Mouse (Mus musculus) forebrain, embryonic 11.5 days (tissue): ENCODE measurements around the gene Mgea5. TPM values are rescaled to one million over a fixed set of nuclear protein-coding genes. Genes with fewer than 3 reads are reported as not detected.

Experiments used
- ATAC-seq: fragments of 200-750 bp; cut with Nextera tagmentation; replicated peaks from 2 replicates; pipeline ENCODE4 v1.8.0; 2017; ENCODE audit warnings: moderate TSS enrichment; ENCODE audit not compliant: low FRiP score
- DNase-seq: peaks from one replicate; pipeline ENCODE4 v3.0.0-alpha.2; 2017; ENCODE audit warnings: low spot score
- H3K27ac ChIP-seq: fragments of 300-500 bp; sonication (generic); 2 replicates; pipeline ENCODE4 v1.5.1; 2014; ENCODE audit warnings: low read depth, low read length
- H3K27me3 ChIP-seq: fragments of 300-500 bp; sonication (generic); 2 replicates; pipeline ENCODE4 v1.6.1; 2014; ENCODE audit warnings: mild to moderate bottlenecking, low read length, mixed read lengths; ENCODE audit not compliant: control insufficient read depth, insufficient read depth
- H3K36me3 ChIP-seq: fragments of 300-500 bp; sonication (generic); 2 replicates; pipeline ENCODE4 v1.6.1; 2014; ENCODE audit warnings: mild to moderate bottlenecking, low read length, moderate library complexity, mixed read lengths; ENCODE audit not compliant: control insufficient read depth, insufficient read depth
- H3K4me1 ChIP-seq: fragments of 300-500 bp; sonication (generic); replicated peaks from 2 replicates; pipeline ENCODE4 v1.6.1; 2014; ENCODE audit warnings: low read length, mixed read lengths; ENCODE audit not compliant: control insufficient read depth, insufficient read depth
- H3K4me2 ChIP-seq: fragments of 300-500 bp; sonication (generic); 2 replicates; pipeline ENCODE4 v1.6.1; 2014; ENCODE audit warnings: low read depth, mild to moderate bottlenecking, low read length, moderate library complexity, mixed read lengths; ENCODE audit not compliant: severe bottlenecking
- H3K4me3 ChIP-seq: fragments of 300-500 bp; sonication (generic); 2 replicates; pipeline ENCODE4 v1.5.1; 2014; ENCODE audit warnings: low read depth, low read length
- H3K9ac ChIP-seq: fragments of 300-500 bp; sonication (generic); 2 replicates; pipeline ENCODE4 v1.6.1; 2014; ENCODE audit warnings: low read length
- H3K9me3 ChIP-seq: fragments of 300-500 bp; sonication (generic); 2 replicates; pipeline ENCODE4 v1.6.1; 2016; ENCODE audit warnings: low read length, mixed read lengths; ENCODE audit not compliant: control insufficient read depth
- WGBS: fragments of 180-500 bp; shearing (Covaris S2); extraction: QIAGEN DNeasy Blood & Tissue Kit; methylation state at CpG from one replicate; pipeline ENCODE4 v1.1.7; 2014; 5-methylcytosine and 5-hydroxymethylcytosine counted together
- polyA plus RNA-seq: library from polyadenylated mRNA; unstranded; fragments of >200 nt; fragmentation: Nextera tagmentation; extraction: Ambion mirVana; gene quantifications from 2 replicates; pipeline ENCODE4 v1.2.1, GENCODE M21; 2014

Gene Mgea5
- polyA plus RNA-seq, 1 experiment from 2014 or later: 88.9 TPM

GRCm38 (mm10) chr19:45815831-45816405 is 32.3 kb upstream of the Mgea5 start, which contains the start of gene Kcnip2:
Kcnip2 (minus strand) TSS chr19:45816061.
- peak; percentile 47 for ATAC-seq
- H3K4me3 ChIP-seq: peak within 1 kb of the TSS; percentile 37
- peak within 1 kb of the TSS; percentile 58 for H3K9ac ChIP-seq
- H3K4me1 ChIP-seq: peaks cover 23% of the 10 kb centered on the region
- no peaks in the 10 kb centered on the region for H3K36me3 ChIP-seq
- H3K27me3 ChIP-seq: no peaks in the 10 kb centered on the region; the same call in 1 of the 2 replicates
- WGBS: 0% methylated on average over 27 of the region's 29 CpGs
- no peaks in the 10 kb centered on the region for H3K9me3 ChIP-seq
- no peak within 1 kb of the TSS for H3K27ac ChIP-seq
- peak; percentile 73 for DNase-seq
- H3K4me2 ChIP-seq: peak within 1 kb of the TSS; percentile 87

- no peak for DNase-seq
- 71% methylated on average over 10 of the region's 10 CpGs for WGBS
- Histone ChIP-seq H3K4me2 (peak overlapping the region; percentile 87), H3K4me3 (peak overlapping the region; percentile 37; the same call in 1 of the 2 replicates), H3K36me3 (no peaks in the 10 kb centered on the region), H3K27ac (no peak overlapping the region), H3K9me3 (no peaks in the 10 kb centered on the region), H3K27me3 (no peaks in the 10 kb centered on the region; the same call in 1 of the 2 replicates), H3K4me1 (peaks cover 23% of the 10 kb centered on the region), H3K9ac (peak overlapping the region; percentile 58; the same call in 1 of the 2 replicates)
- ATAC-seq: no peak; the same call in 1 of the 2 replicates
Measured at GRCm38 (mm10) chr19:45815170-45815569, 31.5 kb upstream of the Mgea5 start.

- H3K4me2 ChIP-seq: no peak overlapping the region
- 10% methylated on average over 11 of the region's 12 CpGs for WGBS
- no peak for ATAC-seq
- H3K9ac ChIP-seq: no peak overlapping the region
- H3K4me3 ChIP-seq: no peak overlapping the region
- no peaks in the 10 kb centered on the region; the same call in 1 of the 2 replicates for H3K27me3 ChIP-seq
- no peaks in the 10 kb centered on the region for H3K36me3 ChIP-seq
- no peaks in the 10 kb centered on the region for H3K9me3 ChIP-seq
- H3K4me1 ChIP-seq: peaks cover 23% of the 10 kb centered on the region
- no peak overlapping the region for H3K27ac ChIP-seq
- peak; percentile 78 for DNase-seq
Measured at GRCm38 (mm10) chr19:45813801-45814200, 30.2 kb upstream of the Mgea5 start.

GRCm38 (mm10) chr19:45813263-45813662 is 29.6 kb upstream of the Mgea5 start:
- ATAC-seq (no peak; the same call in 1 of the 2 replicates), DNase-seq (peak; percentile 91)
- H3K4me3 ChIP-seq: no peak overlapping the region
- H3K27me3 ChIP-seq: no peaks in the 10 kb centered on the region; the same call in 1 of the 2 replicates
- H3K36me3 ChIP-seq: no peaks in the 10 kb centered on the region
- no peak overlapping the region for H3K4me2 ChIP-seq
- WGBS: 4% methylated on average over 11 of the region's 11 CpGs
- H3K27ac ChIP-seq: no peak overlapping the region
- H3K9me3 ChIP-seq: no peaks in the 10 kb centered on the region
- peaks cover 23% of the 10 kb centered on the region for H3K4me1 ChIP-seq
- H3K9ac ChIP-seq: no peak overlapping the region

- no peak overlapping the region for H3K9ac ChIP-seq
- peak overlapping the region; percentile 54 for H3K4me2 ChIP-seq
- DNase-seq (no peak), ATAC-seq (no peak)
- no peaks in the 10 kb centered on the region for H3K36me3 ChIP-seq
- WGBS: 16% methylated on average over 8 of the region's 8 CpGs
- no peaks in the 10 kb centered on the region; the same call in 1 of the 2 replicates for H3K27me3 ChIP-seq
- H3K27ac ChIP-seq: no peak overlapping the region
- H3K9me3 ChIP-seq: no peaks in the 10 kb centered on the region
- peak overlapping the region; percentile 22; the same call in 1 of the 2 replicates for H3K4me3 ChIP-seq
- H3K4me1 ChIP-seq: peaks cover 23% of the 10 kb centered on the region
Measured at GRCm38 (mm10) chr19:45812673-45813252, 29.1 kb upstream of the Mgea5 start.

GRCm38 (mm10) chr19:45812115-45812514 is 28.5 kb upstream of the Mgea5 start:
- Histone ChIP-seq H3K4me1 (peaks cover 23% of the 10 kb centered on the region), H3K27ac (no peak overlapping the region), H3K4me2 (peak overlapping the region; percentile 54), H3K36me3 (no peaks in the 10 kb centered on the region), H3K9me3 (no peaks in the 10 kb centered on the region), H3K27me3 (no peaks in the 10 kb centered on the region; the same call in 1 of the 2 replicates), H3K9ac (no peak overlapping the region), H3K4me3 (peak overlapping the region; percentile 22; the same call in 1 of the 2 replicates)
- WGBS: 2% methylated on average over 16 of the region's 16 CpGs
- DNase-seq (peak; percentile 71), ATAC-seq (peak; percentile 58)

GRCm38 (mm10) chr19:45811028-45811674 is 27.5 kb upstream of the Mgea5 start:
- H3K27me3 ChIP-seq: no peaks in the 10 kb centered on the region; the same call in 1 of the 2 replicates
- peaks cover 17% of the 10 kb centered on the region for H3K4me1 ChIP-seq
- H3K27ac ChIP-seq: no peak overlapping the region
- H3K9ac ChIP-seq: no peak overlapping the region
- no peak for DNase-seq
- H3K4me2 ChIP-seq: no peak overlapping the region
- no peak for ATAC-seq
- H3K4me3 ChIP-seq: no peak overlapping the region
- no peaks in the 10 kb centered on the region for H3K9me3 ChIP-seq
- no peaks in the 10 kb centered on the region for H3K36me3 ChIP-seq
- WGBS: 76% methylated on average over 12 of the region's 12 CpGs

GRCm38 (mm10) chr19:45807732-45808131 is 24.1 kb upstream of the Mgea5 start:
- no peak for ATAC-seq
- Histone ChIP-seq H3K4me3 (no peak overlapping the region), H3K36me3 (no peaks in the 10 kb centered on the region), H3K27ac (no peak overlapping the region), H3K9me3 (no peaks in the 10 kb centered on the region), H3K4me1 (peaks cover 8% of the 10 kb centered on the region), H3K27me3 (no peaks in the 10 kb centered on the region), H3K4me2 (no peak overlapping the region), H3K9ac (no peak overlapping the region)
- DNase-seq: no peak
- WGBS: 93% methylated on average over 4 of the region's 4 CpGs
